Mouse (Mus musculus) c-Kit-positive CD71-negative TER-119-negative erythroid progenitor cells, embryonic 14.5 days (primary cell): ENCODE measurements around the gene Rsph3b.
"Not testable (repeated sequence)": the region's sequence is repeated elsewhere in the genome, so short reads cannot be mapped to it uniquely, and the experiment has no call there.

ENCODE experiments used
- DNase-seq: peaks from one replicate; pipeline ENCODE4 v3.0.0-alpha.2; 2013; ENCODE audit warnings: low read depth

Rsph3b gene

DNA sequence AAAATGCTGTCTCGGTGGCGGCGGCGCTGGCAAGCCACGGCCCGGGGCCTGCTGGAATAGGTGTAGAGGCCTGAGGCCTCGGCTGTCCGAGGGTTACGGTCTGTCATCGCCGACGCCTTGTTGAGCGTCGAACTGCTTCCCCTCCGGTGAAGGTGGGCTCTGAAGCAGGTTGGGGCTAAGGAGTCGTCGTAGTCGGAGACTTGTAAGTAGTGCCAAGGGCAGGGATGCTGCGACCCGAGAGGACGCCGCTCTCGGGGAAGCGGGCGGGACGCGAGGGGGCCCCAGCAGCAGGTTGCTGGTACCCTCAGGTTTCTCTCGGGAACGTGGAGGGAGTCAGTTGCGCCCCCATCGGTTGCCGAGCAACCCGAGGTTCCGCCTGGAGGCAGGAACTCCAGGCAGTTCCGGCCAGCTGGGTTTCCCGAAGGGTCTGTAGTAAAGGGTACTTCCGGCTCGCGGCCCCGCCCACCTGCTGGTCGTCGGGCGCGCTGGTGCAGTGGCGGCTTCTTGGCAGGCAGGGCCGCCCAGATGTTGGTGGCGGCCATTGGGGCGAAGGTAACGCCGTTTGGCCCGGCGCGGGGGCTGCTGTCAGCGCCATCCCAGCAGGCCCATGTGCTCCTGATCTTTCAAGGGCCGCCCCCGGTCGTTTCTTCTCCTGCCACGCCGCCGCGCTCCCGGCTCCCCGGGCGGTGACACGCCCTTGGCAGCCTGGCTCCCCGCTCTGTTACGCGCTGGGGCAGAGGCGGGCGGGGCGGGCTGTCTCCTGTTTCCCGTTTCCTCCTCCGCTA is at the start of gene Rsph3b:
TSS of gene Rsph3b (minus strand) at position 699 of the 785 bp plus-strand sequence.
- DNase-seq = peak; percentile 30

DNA sequence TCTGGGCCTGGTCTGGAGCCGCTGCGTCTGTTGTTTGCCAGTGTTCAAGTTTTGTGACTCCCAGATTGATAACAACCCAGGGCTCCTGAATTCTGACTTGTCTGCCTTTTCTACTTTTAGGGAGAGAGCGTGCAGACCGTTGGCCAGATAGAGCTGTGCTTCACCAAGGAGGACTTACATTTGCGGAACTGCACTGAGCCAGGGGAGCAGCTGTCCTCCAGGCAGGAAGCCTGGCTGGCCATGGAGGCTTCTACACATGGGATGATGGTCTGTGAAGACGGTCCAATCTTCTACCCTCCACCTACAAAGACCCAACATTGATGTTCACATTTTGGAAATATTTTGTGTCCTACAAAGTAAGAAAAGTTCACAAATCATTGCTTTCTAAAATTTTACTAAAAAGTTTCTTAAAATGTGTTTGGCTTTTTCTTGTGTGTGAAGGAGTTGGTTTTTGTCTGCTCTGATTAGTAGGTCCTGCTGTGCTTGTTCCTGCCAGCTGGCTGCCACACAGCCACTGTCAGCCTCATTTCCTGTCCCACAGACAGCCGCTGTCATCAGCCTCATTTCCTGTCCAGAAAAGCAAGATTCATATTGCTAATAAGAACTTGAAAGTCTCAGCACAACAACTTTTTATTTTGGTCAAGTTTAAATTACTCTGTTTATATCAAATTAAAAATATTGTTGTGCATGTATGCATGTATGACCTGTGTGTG is 49.5 kb upstream of the Rsph3b start:
- not testable (repeated sequence) for DNase-seq

DNA sequence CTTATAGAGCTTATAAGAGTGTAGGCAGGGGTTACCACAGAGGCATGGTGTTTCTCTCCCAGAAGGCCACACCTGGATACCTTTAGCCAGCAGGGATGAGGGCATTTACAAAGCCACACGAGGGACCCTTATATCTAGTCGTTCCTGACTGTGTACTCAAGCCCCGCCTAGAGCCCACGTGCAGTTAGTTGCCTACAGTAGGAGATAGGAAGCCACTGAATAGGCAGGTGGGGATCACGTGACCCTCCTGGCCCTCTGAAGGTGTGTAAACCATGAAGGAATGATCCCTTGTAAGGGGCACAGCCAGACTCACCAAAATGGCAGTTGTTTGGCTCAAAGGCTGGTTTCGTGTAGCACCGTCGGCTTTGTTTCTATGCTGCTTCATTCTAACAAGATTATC is 48.3 kb upstream of the Rsph3b start:
- DNase-seq = not testable (repeated sequence)

DNA sequence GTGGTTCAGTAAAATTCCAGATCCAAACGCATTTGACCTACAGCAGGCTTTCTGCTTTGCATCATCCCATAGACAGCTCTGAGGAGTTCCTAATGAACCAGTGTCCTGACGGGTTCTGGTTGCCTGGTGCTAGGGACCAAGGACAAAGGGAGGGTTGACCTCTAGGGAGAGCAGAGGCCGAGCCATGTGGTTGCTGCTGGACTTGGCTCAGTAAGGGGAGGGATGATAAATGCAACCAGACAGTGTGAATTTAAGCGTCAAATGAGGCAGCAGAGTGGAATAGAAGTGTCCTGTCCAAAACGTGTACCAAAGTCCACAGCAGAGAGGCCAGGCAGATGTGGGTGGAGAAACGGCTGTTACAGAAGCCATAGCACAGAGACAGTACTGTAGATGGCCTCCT is 47.0 kb upstream of the Rsph3b start:
- DNase-seq = not testable (repeated sequence)

DNA sequence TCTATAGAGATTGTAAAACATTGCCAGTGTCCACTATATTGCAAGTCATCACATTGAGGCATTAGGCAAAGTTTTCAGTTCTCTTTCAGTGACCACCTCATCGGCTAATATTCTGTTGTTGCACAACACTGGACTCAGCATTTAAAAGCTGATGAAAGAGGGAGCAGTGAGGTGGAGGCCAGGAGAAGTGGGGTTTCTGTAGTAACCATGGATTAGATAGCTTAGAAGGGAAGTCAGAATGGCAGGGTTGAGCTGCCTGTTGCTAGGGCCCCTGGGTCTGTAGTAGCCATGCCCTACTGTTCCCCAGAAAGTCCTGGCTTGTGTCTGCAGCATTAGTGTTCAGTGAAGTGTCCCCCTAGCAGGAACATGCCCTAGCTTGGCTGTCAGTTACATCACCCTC is 37.6 kb upstream of the Rsph3b start:
- DNase-seq = not testable (repeated sequence)

DNA sequence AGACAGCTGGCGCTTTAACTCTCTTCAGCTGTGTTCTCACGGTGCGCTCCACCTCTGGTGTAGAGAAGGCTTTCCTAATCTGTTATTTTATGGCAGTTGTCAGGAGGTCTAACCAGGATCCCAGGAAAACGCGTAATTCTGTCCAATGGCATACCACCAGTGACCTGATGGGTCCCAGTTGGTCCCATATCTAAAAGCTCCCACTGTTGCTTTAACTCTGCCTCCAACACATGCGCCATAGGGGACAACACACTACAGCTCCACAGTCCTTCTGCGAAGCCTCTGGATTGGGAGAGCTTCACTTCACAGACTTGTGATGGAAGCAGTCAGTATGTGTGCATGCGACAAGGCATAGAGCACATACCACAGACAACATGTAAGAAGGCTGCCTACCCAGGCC is 31.7 kb upstream of the Rsph3b start:
- DNase-seq = not testable (repeated sequence)

DNA sequence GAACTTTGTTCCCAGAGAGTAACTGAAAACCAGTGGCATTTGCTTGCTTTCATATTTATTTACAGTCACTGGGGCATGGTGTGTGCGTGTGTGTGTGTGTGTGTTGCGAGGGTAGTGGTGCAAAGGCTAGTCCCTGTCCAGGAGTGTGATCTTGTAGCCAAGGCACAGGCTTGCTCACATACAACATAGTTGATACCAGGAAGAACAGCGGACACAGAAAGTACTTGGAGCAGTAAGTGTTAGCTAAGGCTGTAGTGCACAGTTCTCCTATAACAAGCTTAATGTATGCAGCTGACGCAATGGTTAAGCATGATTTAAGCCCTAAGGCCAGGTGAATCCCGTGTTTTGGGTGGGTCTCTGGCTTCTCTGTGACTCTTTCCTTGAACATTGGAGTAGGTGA is 30.9 kb upstream of the Rsph3b start:
- not testable (repeated sequence) for DNase-seq

DNA sequence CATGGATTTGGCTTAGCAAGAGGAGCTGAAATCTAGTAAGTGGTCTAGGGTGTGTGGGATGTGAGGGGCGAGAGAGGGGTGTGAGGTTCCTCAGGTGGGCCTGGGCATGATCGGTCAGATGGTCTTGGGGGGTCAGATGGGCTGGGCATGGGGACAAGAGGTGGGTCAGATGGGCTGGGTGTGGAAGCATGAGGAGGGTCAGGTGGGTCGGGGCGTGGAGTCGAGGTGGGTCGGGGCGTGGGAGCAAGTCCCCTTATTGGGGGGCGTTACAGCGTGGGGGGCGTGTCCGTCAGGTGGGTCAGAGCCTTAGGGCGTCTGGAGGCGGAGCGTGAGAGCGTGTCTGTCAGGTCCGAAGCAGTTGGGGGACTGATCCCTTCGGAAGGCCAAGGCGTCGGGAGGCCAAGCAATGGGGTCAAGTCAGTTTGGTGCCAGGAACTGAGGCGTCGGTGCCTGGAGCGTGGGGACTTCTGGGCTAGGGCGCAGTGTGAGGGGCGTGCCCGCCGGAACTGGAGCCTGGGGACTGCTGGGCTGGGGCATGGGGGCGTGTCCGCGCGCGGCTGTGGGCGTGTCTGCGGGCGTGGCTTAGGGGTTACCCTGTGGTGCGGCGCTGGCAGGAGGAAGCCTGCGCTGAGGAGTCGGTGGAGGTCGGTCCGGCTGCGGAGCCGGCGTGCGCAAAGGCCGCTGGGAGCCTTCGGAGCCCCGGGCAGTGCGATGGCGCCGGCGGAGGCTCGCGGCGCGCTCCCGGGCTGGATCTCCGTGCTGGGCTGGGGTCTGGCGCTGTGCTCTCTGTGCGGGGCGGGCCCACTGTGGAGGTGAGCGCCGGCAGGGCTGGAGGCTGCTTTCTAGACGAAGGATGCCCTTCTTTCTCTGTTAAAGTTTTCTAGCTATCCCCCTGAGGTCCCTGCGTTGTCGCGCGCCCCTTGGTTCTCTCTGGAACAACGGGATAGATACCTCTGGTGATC is 30.1 kb upstream of the Rsph3b start, which contains the start of gene Gm49721:
TSS of gene Gm49721 (plus strand) at position 618 of the 962 bp plus-strand sequence.
- DNase-seq = not testable (repeated sequence)

DNA sequence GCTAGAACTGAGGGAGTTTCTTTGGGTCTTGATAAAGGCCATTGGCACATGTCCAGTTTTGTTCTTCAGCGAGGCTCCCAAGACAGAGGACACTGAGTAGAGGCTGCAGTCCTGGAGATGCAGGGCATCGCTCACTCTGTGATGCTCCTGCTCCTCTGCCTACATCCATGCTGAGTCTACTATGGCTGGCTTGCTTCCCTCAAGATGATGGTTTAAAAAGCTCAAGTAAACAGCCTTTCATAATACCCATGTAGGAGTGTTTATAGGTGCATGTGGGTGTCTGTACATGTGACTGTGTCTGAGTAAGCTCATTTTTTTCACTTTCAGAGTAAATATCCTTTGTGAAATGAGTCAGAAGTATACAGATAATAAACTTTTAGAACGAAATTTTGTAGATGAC is 26.5 kb upstream of the Rsph3b start:
- not testable (repeated sequence) for DNase-seq

DNA sequence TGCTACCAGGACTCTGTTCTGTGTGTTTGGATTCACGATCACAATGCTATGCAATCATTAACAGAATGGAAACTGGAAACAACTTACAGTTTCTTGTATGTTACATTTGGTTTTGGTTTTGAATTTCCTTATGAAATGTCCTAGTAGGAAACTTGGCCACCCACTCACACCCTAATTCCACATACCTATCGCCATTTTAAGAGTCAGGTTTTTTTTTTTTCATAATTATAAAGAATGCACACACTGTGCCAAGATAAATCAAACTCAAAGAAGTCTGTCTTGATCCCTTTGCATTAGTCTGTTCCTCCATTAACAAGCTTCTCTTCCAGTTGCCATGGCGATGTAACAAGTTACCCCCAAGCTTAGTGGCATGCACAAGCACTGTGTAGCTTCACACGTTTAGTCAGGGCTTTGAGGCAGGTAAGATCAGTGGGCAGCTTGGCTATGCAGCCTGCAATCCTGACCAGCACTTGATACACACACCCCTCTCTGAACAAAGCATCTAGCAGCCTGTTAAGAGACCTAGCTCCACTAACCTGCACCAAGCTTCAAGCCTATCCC is 24.4 kb upstream of the Rsph3b start:
- not testable (repeated sequence) for DNase-seq

DNA sequence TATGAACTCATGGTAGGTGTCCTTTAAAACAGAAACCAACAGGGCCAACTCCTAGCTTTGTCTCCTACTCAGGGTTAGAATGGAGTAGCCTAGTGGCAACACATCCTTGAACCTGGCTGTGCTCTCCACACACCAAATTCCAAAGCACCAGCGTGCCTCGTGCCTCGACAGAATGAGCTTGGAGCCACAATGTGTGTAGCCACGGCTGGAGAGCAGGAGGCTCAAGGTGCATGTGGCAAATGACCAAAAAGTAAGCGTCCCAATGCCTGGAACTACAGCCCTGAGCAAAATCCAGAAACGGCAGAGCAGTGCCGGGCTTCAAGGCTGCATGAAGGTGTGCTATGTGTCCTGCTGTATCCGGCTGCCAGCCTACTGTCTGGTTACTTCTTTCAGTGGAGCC is 22.8 kb upstream of the Rsph3b start:
- not testable (repeated sequence) for DNase-seq

DNA sequence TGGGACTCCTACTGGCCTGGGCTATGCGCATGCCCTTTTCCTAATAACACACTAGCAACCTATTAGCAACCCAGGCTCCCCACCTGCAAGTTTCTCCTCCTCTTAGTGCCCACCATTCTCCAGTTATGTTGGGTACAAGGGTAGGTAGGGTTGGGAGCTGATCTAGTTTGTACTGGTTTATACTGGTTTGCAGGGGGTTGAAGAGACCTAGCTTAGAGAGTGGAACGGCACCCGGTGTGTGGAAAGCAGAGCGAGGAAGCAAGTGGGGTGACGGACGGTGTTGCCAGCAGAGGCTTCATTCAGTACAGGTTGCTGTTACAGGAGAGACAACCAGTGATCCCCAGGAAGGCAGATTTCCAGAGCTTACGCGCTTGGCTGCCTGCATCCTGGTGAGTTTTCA is 21.9 kb upstream of the Rsph3b start, which contains the start of gene Rnaset2b:
TSS of gene Rnaset2b (plus strand) at position 301 of the 400 bp plus-strand sequence.
- DNase-seq = not testable (repeated sequence)

DNA sequence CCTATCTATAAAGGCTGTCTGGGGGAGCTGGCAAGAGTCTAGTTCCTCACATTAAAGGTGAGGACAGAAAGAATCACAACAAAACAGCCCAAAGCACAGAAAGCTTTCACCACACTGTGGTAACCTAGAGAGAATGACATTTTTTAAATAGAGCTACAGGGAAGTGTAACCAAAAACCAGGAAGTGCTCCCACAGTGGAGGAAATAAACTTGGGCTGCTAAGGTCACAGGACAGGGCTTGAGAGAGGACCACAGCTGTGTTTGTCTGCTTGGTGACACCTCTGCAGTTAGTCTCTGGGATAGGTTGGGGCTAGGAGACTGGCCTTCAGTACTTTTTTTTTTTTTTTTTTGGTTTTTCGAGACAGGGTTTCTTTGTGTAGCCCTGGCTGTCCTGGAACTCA is 19.2 kb upstream of the Rsph3b start:
- DNase-seq = not testable (repeated sequence)

DNA sequence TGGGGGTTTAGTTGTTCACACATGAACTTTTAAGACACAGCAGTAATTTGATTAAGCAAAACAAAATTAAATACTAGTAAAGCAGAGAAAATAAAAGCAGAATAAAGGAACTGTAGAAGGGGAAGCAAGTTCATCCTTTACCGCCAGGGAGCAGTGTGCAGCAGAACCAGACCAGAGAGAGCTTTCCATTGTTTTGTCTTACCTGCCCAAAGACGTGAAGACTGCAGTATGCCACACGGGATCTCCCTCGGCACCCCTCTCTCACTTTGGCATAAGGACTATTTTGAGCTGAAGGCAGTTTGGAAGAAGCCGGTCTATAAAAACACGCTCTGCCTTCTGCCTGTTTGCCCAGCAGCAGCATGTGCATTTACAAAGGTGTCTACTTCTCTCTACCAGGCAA is 16.9 kb upstream of the Rsph3b start:
- DNase-seq = not testable (repeated sequence)

DNA sequence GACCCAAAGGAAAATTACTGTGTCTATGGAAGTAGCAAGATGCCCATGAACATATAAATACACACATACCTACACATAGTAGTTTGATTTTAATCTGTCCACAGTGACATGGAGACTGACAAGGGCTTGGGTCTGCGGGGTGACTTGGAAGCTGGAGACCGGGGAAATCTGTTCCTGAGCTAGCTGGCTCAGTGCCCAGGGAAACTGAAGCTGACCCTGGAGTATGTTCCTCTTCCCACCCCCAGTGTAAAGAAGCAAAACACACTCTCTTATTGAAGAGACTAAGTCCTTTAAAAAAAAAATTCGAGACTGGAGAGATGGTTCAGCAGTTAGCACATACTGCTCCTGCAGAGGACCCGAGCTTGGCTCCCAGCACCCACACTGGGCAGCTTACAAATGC is 14.5 kb upstream of the Rsph3b start:
- DNase-seq = not testable (repeated sequence)

DNA sequence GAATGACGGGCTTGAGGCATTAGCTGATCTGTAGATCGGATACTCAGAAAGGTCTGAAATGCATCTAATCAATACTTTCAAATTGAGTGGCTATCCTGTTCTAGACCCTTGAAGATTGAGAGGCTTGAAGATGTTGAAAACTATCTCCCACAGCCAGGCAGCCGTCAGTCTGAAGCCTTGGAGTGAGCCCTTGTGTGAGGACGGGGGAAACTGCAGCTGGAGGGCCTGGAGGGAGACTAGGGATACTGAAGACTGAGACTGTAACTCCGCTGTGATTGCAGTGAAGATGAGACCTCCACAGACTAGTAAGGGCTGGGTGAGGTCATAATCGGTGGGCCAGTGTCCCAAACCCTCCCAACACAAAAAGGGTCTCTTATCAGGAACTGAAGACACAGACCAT is 13.9 kb upstream of the Rsph3b start:
- DNase-seq = not testable (repeated sequence)

DNA sequence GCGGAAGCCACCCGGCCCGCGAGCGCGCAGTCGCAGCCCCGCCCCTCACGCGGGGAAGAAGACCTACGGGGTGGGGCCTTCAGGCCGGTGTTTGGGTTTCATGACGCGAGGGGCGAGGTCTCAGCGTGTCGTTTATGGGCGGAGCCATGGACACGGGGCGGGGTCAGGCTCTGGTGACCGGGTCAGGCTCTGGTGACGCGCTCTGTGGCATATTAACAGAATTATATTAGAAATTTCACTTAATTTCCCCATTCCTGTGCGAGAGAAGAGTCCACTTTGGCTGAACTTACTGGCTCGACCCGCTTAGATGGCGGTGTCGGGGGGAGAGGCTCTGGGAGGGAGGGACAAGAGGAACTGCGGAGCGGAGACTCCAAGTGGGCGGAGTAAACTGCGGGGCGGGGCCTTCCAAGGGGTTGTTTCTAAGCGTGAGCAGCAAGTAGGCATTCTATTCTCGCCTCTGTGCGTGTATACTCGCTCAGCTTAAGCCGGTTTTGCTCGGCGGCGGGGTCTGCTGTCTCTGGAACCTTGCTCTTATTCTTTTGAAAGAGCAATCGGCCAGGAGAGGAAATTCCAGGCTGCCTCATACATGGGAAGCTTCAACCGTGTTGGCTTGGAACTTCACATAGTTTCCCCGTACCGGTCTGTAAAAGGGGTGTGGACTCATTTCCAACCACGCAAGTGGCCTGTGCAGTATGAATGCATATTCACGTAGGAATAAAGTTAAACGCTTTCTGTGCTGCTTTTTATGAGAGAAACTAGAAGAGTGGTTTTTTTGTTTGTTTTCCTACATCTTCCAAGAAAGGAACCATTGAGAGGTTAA is 12.9 kb upstream of the Rsph3b start:
- DNase-seq = not testable (repeated sequence)

DNA sequence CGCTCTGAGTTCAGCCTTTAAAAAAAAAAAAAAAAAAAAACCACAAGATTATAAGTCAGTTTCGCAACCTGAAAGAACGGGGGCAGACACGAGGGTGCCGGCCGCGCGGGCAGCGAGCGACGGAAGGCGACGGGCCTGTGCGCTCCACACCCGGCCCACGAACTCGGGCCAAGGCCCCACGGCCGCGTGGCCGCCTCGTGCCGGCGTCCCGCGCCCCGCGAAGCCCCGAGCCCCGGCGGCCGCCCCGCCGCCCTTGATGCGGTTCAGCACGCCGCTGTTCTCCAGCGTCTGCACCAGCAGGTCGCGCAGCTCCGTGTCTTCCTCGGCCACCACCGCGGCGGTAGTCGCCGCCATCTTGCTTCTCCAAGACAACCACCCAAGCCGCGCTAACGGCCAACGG is 12.3 kb upstream of the Rsph3b start, which contains the start of gene Tagap1:
TSS of gene Tagap1 (minus strand) at position 381 of the 400 bp plus-strand sequence.
- not testable (repeated sequence) for DNase-seq

DNA sequence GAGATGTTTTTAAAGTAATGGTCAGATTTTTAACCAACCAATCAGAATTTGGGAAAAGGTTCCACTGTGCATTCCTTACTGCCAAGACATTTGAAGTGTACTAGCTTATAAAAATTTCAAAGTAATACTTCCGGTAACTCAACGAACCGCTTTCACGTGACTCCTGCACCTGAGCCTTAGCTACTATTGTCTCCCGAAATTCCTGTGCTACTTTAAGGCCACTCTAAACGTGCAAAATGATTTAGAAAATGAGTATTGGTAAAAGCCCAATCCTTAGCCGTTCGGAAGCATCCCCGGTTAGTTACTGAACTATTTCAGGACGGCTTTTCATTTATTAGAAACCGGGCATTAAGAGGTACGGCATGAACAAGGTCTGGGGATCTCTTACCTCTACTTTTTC is 11.9 kb upstream of the Rsph3b start:
- DNase-seq = not testable (repeated sequence)

DNA sequence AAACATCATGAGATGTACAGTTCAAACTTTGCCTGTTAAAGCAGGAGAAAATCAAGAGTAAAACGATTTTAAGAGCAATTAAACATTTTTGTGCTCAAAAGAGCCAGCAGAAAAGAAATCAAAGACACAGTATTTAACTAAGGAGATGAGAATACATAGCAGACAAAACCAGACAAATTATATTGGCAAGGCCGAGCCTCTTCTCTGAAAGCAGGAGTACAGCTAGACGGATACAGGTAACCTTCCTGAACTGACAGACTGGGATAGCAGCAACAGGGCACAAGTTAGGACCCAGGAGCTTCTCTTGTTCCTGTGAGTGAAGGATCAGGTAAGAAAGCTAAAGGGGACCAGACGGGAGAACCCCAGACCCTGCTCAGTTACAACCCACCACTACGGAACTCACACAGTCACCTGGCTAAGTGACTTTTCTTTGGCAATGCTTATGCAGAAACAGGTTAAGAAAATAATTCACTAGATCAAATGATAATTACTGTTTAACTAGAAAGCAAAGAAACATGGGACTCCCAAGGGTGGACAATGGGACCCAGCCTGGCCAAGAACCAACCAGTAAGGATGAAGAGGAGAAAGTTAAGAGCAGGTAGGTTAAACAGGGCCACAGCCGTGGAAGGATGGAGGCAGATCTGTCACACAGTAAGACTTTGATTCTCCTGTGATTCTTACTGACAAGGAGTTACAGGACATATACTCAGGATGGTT is 11.2 kb upstream of the Rsph3b start:
- not testable (repeated sequence) for DNase-seq
